Mouse (Mus musculus): ENCODE measurements at regions not wholly inside any gene's neighbourhood (a gene's known extent, or its start where the extent isn't known, plus 50 kb on each side); places are given as distances from the start of the nearest gene placed in this dataset.

GRCm38 (mm10) chr4:134990651-134991050 lies 60.0 kb downstream of the Syf2 start:
- DNase-seq, result no peak
- intact Hi-C loops (cut with DNase I), result no loop called here

GRCm38 (mm10) chr4:134993526-134994122 lies 62.9 kb downstream of the Syf2 start:
- intact Hi-C loops (cut with DNase I), result no loop called here
- no peak for DNase-seq

DNA sequence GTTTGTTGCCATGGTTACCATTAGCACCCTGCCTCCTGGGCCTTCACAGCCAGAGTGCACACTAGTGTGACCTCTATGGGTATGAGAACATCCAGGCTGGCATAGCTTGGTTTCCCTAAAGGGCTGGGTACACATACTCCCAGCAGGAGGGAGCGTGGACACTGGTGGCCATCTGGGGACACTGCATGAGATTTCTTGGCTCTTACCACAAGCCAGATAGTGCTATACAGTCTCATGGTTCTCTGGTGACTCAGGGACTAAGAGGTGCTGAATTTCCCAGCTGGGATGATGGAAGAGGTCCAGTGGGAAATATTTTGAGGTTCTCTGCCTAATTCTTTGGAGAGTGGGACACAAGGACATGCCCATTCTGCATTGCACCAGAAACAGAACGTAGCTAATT lies 63.5 kb downstream of the Syf2 start:
- intact Hi-C loops (cut with DNase I), result no loop called here
- peak; percentile 15 to 26 for DNase-seq

DNA sequence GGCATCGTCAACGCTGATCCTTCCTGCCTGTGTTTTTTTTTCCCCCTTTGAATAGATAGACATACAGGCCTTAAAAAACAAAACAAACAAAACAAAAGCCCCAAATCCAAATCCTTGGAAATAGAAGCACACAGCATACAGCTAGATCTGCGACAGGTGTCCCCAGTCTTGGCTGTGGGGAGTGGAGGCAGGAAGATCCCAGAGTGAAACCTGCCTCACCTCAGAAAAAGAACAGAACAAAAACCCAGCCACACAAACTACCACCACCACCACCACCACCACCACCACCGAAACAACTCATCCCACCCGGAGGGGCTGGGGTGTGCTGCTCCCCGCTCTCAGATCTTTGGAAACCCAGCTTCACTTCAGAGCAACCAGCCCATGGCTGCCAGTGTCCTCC lies 64.0 kb downstream of the Syf2 start:
- no peak for DNase-seq
- intact Hi-C loops (cut with DNase I), result no loop called here

DNA sequence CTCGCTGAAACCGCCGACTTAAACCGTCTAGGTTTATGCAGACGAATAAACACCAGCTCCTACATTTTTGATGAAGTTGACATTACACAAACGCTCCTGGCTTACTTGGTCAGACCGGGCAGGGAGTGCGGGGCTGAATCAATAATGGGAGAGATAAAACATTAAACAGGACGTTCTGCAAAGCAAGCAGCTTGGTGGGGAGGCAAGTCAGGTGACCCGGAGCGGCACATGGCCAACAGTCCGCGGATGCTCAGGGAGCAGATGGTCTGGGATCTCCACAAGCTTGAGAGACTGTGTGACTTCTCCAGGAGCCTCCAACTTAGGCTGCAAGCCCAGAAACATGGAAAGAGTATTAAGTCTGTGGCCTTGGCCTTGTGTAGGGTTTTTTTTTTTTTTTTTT lies 64.4 kb downstream of the Syf2 start:
- intact Hi-C loops (cut with DNase I), result no loop called here
- peak; percentile 58 to 64 for DNase-seq

GRCm38 (mm10) chr4:134996121-134996520 lies 65.4 kb downstream of the Syf2 start:
- intact Hi-C loops (cut with DNase I), result no loop called here

GRCm38 (mm10) chr4:134997461-134998434 lies 67.0 kb downstream of the Syf2 start:
- intact Hi-C loops (cut with DNase I), result no loop called here
- DNase-seq, result no peak

More at GRCm38 (mm10) chr4:134996121-134996520, 65.4 kb downstream of the Syf2 start:
- DNase-seq, result no peak

GRCm38 (mm10) chr4:134998928-134999658 lies 68.4 kb downstream of the Syf2 start:
- DNase-seq, result no peak

GRCm38 (mm10) chr4:135002091-135002925 lies 71.6 kb downstream of the Syf2 start:
- intact Hi-C loops (cut with DNase I), result no loop called here
- peak in 1 of 2 experiments; percentile 23 for DNase-seq

More at GRCm38 (mm10) chr4:134998928-134999658, 68.4 kb downstream of the Syf2 start:
- intact Hi-C loops (cut with DNase I), result no loop called here

GRCm38 (mm10) chr4:135011365-135011764 lies 80.7 kb downstream of the Syf2 start:
- intact Hi-C loops (cut with DNase I), result no loop called here
- no peak for DNase-seq

GRCm38 (mm10) chr4:135012945-135013344 lies 82.2 kb downstream of the Syf2 start:
- no peak for DNase-seq
- intact Hi-C loops (cut with DNase I), result no loop called here

DNA sequence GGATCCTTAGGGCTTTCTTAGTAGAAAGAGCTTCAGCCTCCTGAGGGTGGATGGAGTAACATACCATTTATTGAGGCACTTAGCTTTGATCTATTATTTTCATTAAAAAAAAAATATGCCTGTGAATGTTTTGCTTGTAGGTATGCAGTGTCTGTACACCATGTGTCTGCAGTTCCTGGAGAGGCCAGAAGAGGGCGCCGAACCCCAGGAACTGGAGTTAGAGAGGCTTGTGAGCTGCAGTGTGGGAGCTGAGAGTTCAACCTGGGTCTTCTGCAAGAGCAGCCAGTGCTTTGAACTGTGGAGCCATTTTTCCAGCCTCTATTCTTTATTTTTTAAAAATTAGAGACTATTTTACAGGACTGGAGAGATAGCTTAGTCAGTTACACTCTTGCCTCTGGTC lies 83.2 kb downstream of the Syf2 start:
- intact Hi-C loops (cut with DNase I), result no loop called here

GRCm38 (mm10) chr4:135018018-135018417 lies 87.3 kb downstream of the Syf2 start:
- intact Hi-C loops (cut with DNase I), result loop anchor here (2.0 to 5.0 kb wide), 3 partner anchors 49 to 299 kb away; no protein-coding TSS in a partner anchor
- peak; percentile 73 to 79 for DNase-seq

More for the DNA sequence above, 83.2 kb downstream of the Syf2 start:
- DNase-seq, result no peak

DNA sequence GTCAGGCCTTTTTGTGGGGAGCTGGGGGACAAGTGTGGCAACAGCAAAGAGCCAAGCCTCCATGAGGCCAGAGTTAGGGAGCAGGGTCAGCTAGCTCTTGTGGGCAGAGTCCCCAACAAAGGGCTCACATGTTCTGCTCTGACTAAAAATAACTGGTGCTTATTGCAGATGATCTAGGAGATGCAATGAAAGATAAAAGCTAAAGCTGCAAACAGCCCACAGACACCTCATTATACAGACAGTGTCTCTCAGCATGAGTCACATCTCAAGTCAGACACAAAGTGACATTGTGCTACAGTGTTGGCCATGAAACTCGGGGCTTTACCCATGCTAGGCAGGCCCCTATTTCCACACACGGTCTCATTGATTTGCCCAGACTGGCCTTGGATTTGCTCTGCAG lies 88.4 kb downstream of the Syf2 start:
- intact Hi-C loops (cut with DNase I), result loop anchor here (2.0 to 5.0 kb wide), 3 partner anchors 48 to 298 kb away; no protein-coding TSS in a partner anchor

DNA sequence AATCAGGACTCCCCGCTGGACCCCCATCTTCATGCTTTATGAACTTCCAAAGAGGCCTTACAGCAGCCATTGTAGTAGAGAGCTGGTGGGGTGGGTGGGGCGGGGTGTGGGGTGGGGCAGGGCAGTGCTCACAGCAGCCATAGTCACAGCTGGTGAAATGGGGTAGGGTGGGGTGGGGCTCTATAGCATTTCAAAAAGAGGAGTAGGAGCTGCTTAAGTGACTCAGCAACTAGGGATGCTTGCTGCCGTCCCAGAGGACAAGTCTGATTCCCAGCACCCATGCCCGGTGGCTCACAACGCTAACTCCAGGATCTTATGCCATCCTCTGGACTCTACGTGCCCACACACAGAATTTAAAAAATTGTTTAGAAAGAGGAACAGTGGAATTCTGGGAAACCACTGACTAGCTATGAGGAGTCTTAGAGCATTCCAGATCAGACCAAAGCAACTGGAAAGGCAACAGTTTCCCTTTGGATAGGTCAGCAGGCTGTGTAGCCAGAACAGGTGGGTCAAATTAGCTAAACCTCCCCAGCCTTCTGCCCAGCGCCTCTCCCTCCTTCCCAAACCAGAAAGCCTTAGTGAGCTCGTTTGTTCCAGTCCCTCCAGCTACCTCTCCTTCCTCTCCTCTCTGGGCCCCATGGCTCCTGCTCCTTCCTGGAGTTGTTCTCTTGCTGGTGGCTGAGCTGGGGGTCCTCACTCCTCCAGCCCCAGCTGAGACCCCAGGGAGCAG lies 89.7 kb downstream of the Syf2 start:
- no peak for DNase-seq
- intact Hi-C loops (cut with DNase I), result no loop called here

More for the DNA sequence above, 88.4 kb downstream of the Syf2 start:
- no peak for DNase-seq

DNA sequence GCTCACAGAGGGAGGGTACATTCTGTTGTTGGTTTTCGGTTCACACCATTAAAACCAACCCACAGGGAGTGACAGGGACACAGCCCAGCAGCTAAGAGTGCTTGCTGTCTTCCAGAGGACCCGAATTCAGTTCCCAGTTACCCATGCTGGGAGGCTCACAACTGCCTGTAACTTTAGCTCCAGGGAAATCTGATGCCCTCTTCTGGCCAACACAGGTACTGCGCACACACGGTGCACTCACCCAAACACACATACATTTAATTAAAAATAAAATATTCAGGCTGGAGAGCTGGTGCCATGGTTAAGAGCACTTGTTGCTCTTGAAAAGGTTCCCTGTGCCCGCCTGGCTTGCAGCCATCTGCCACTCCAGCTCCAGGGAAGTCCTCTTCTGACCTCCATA lies 92.5 kb downstream of the Syf2 start:
- intact Hi-C loops (cut with DNase I), result no loop called here
- DNase-seq, result no peak

DNA sequence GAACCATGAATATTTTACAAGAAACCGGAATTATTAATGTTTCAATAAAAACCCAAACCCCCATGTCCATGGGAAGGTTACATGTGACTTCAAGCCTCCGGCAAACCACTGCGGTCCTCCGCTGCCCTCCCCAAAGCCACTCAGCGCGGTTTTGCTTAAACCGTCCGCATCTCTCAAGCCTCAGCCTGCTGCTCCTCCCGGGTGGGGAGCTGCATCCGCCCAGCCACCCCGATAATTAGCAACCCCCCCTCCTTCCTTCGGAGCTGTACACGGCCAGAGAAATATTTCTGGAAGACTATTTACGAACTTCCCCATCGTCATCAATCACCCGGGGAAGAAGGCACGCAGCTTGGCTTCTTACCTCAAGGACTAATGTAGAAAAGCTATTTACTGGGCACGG lies 94.7 kb upstream of the Runx3 start:
- no peak for DNase-seq
- intact Hi-C loops (cut with DNase I), result no loop called here

- intact Hi-C loops (cut with DNase I), result no loop called here
- DNase-seq, result no peak
These were observed 93.3 kb upstream of the Runx3 start for GRCm38 (mm10) chr4:135027136-135027535.

DNA sequence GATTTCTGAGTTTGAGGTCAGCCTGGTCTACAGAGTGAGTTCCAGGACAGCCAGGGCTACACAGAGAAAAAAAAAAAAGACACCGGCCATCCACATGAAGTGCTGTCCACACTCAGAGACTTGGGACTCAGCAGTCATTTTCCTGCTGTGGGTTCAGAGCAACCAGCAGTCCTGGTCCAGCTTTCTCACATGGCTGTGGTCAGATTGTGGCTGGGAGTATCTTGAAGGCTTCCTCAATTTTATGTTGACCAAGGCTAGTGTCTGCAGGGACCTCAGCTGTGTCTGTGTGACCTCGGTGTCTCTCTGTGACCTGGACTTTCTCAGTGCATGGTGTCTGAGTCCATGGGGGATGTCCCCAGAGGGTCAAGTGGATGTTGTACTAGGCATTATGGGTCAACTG lies 90.7 kb upstream of the Runx3 start:
- no peak for DNase-seq
- intact Hi-C loops (cut with DNase I), result no loop called here

Measured in heart, postnatal 14 days (tissue).